Mouse (Mus musculus): ENCODE data around the gene Ldb3.

DNA sequence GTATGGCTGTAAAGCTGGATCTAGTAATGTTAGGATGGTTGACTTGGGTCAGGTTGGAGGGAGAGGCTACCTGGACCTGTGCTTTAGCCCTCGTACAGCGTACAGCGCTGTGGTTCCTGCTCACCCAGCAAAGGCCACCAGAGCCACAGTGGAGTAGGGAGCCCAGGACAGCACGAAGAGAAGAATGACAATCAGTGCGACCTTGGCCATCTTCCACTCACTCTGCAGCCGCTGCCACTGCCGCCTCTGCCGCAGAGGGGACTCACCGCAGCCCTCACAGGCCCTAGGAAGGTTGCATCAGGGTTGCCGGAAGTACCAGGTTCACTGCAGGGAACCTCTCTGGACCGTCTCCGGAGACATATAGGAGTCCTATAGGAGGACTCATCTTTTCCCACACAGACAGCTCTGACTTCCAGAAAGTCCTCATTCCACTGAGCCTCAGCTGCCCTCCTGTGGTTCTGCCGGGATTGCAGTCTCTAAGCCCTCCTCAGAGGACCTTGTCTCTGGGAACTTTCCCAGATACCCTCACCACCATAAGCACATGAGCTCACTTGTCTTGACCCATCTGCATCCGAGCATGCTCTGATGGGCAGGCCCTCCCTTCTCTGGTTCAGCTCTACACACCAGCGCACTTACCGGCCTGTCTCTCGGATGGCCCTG is 7.2 kb upstream of the Ldb3 start:
- TF ChIP-seq POLR2A (IDR thresholded peaks at IDR 0.05; ENCODE audit: low read depth, low read length) (no peak), CTCF (IDR thresholded peaks at IDR 0.05; ENCODE audit: extremely low read depth, insufficient read length, insufficient replicate concordance, low read depth, low read length) (peak; percentile 33; the same call in 1 of the 2 replicates)

Measured in small intestine, adult 2 months (tissue).